Mouse (Mus musculus) liver, embryonic 14.5 days (tissue): ENCODE results near the gene Aanat.

Source experiments
- CTCF ChIP-seq: IDR thresholded peaks from 2 replicates; pipeline ENCODE4 v1.5.1; 2016; ENCODE audit warnings: antibody characterized with exemption, low read depth, control low read depth
- EP300 ChIP-seq: IDR thresholded peaks from 2 replicates; pipeline ENCODE4 v1.6.1; 2016; ENCODE audit warnings: antibody characterized with exemption, low read depth

GRCm38 (mm10) chr11:116571767-116572679 lies 14.2 kb upstream of the Aanat start:
- no peak for TF ChIP-seq CTCF
- TF ChIP-seq EP300 = peak; percentile 72
